Mouse (Mus musculus): ENCODE results near the gene Mocs3.

GRCm38 (mm10) chr2:168193685-168194084, 36.7 kb upstream of the Mocs3 start:
- TF ChIP-seq EP300 (optimal IDR thresholded peaks at IDR 0.05) (no peak), CTCF (IDR thresholded peaks at IDR 0.05; ENCODE audit: low read depth) (no peak)
